Mouse (Mus musculus) midbrain, postnatal 0 days (tissue): Measurements from ENCODE around the gene Rit1. TPM values are rescaled to one million over a fixed set of nuclear protein-coding genes. Genes with fewer than 3 reads are reported as not detected.
A peak's percentile ranks its signal among the peaks of the same experiment; 100 is the strongest.

Experiments
- ATAC-seq: fragments of 200-750 bp; cut with Nextera tagmentation; 2 replicates; pipeline ENCODE4 v1.8.0; 2017; ENCODE audit warnings: moderate number of reproducible peaks, mild to moderate bottlenecking, moderate TSS enrichment, moderate library complexity; ENCODE audit not compliant: low FRiP score
- DNase-seq: peaks from one replicate; pipeline ENCODE4 v3.0.0-alpha.2; 2015; ENCODE audit warnings: low spot score
- H3K27ac ChIP-seq: fragments of 300-500 bp; sonication (generic); 2 replicates; pipeline ENCODE4 v1.5.1; 2014; ENCODE audit warnings: low read depth, mild to moderate bottlenecking, low read length, mixed read lengths
- H3K27me3 ChIP-seq: fragments of 300-500 bp; sonication (generic); 2 replicates; pipeline ENCODE4 v1.6.1; 2014; ENCODE audit warnings: low read length, control low read depth, mixed read lengths; ENCODE audit not compliant: insufficient read depth
- H3K36me3 ChIP-seq: fragments of 300-500 bp; sonication (generic); 2 replicates; pipeline ENCODE4 v1.6.1; 2014; ENCODE audit warnings: low read length, control low read depth, mixed read lengths; ENCODE audit not compliant: insufficient read depth
- H3K4me1 ChIP-seq: fragments of 300-500 bp; sonication (generic); 2 replicates; pipeline ENCODE4 v1.6.1; 2014; ENCODE audit warnings: mild to moderate bottlenecking, control low read depth, antibody characterized with exemption, low read length, mixed read lengths; ENCODE audit not compliant: insufficient read depth
- H3K4me2 ChIP-seq: fragments of 300-500 bp; sonication (generic); 2 replicates; pipeline ENCODE4 v1.6.1; 2014; ENCODE audit warnings: low read depth, mild to moderate bottlenecking, low read length, mixed read lengths; ENCODE audit not compliant: poor library complexity, severe bottlenecking
- H3K4me3 ChIP-seq: fragments of 300-500 bp; sonication (generic); 2 replicates; pipeline ENCODE4 v1.5.1; 2014; ENCODE audit warnings: low read depth, mild to moderate bottlenecking, low read length, moderate library complexity
- H3K9ac ChIP-seq: fragments of 300-500 bp; sonication (generic); replicated peaks from 2 replicates; pipeline ENCODE4 v1.6.1; 2014; ENCODE audit warnings: mild to moderate bottlenecking, low read length, moderate library complexity, mixed read lengths; ENCODE audit not compliant: poor library complexity, severe bottlenecking
- H3K9me3 ChIP-seq: fragments of 300-500 bp; sonication (generic); 2 replicates; pipeline ENCODE4 v1.6.1; 2016; ENCODE audit warnings: low read length, control low read depth
- CTCF ChIP-seq: IDR thresholded peaks from 2 replicates; pipeline ENCODE4 v1.5.1; 2016; ENCODE audit warnings: antibody characterized with exemption, mild to moderate bottlenecking
- WGBS: fragments of 180-500 bp; shearing (Covaris S2); extraction: QIAGEN DNeasy Blood & Tissue Kit; methylation state at CpG from one replicate; pipeline ENCODE4 v1.1.7; 2014; 5-methylcytosine and 5-hydroxymethylcytosine counted together
- polyA plus RNA-seq: library from polyadenylated mRNA; unstranded; fragments of >200 nt; fragmentation: Nextera tagmentation; extraction: Ambion mirVana; gene quantifications from 2 replicates; pipeline ENCODE4 v1.2.1, GENCODE M21; 2015
- total RNA-seq: library from RNA; depleted of rRNA; stranded (reverse); fragments of >200 nt; gene quantifications from 2 replicates; pipeline ENCODE4 v1.2.3, GENCODE M21; 2014; rRNA removed

Rit1 gene
- 78.1 and 88.3 TPM in 2 replicates for total RNA-seq
- polyA plus RNA-seq = 73.5 and 81.3 TPM in 2 replicates

- DNase-seq (peak; percentile 89), ATAC-seq (peak; percentile 96)
- Histone ChIP-seq H3K4me3 (peak within 1 kb of the TSS; percentile 73), H3K27ac (peak within 1 kb of the TSS; percentile 59; the same call in 1 of the 2 replicates), H3K36me3 (peaks cover 26% of the 10 kb centered on the region; the same call in 1 of the 2 replicates), H3K9ac (peak within 1 kb of the TSS; percentile 72), H3K27me3 (no peaks in the 10 kb centered on the region), H3K4me2 (peak within 1 kb of the TSS; percentile 79), H3K4me1 (peaks cover 13% of the 10 kb centered on the region), H3K9me3 (no peaks in the 10 kb centered on the region)
- no peak for TF ChIP-seq CTCF
- 4% methylated on average over 27 of the region's 27 CpGs for WGBS
Measured at GRCm38 (mm10) chr3:88716399-88717197, at the start of gene Rit1. Gene Rit1 (plus strand): TSS chr3:88716838.

- no peaks in the 10 kb centered on the region for H3K36me3 ChIP-seq
- DNase-seq (peak; percentile 90), ATAC-seq (no peak)
- H3K27ac ChIP-seq = no peak overlapping the region
- no peaks in the 10 kb centered on the region for H3K4me1 ChIP-seq
- 9% methylated on average over 11 of the region's 11 CpGs for WGBS
- peak overlapping the region; percentile 39; the same call in 1 of the 2 replicates for H3K9ac ChIP-seq
- peak overlapping the region; percentile 30 for H3K4me3 ChIP-seq
- H3K9me3 ChIP-seq = no peaks in the 10 kb centered on the region
- no peaks in the 10 kb centered on the region for H3K27me3 ChIP-seq
- peak; percentile 81 for TF ChIP-seq CTCF
- peak overlapping the region; percentile 61 for H3K4me2 ChIP-seq
Measured at GRCm38 (mm10) chr3:88677399-88677798, 39.2 kb upstream of the Rit1 start.

DNA sequence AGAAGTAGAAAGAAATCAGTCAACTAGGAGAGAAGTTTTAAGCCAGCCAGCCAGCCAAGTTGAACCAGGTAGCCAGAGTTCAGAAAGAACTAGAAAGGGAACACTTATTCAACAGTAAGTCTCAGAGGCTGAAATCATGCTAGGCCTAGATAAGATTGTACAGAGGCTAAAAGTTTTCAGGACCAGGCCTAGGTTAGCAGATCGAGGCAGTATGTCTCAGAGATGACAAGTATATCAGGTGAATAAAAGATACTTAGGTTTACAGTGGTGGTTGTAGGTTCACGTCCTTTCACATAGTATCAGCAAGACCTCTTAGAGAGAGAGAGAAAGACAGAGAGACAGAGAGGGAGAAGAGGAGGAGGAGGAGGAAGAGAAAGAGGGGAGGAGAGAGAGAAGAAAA, 32.8 kb upstream of the Rit1 start:
- no peak for DNase-seq
- WGBS = 95% methylated on average over 2 of the region's 2 CpGs
- no peaks in the 10 kb centered on the region for H3K36me3 ChIP-seq
- no peak overlapping the region for H3K9ac ChIP-seq
- no peak overlapping the region for H3K4me2 ChIP-seq
- H3K27me3 ChIP-seq = no peaks in the 10 kb centered on the region
- no peak overlapping the region for H3K27ac ChIP-seq
- H3K9me3 ChIP-seq = no peaks in the 10 kb centered on the region
- no peaks in the 10 kb centered on the region; the same call in 1 of the 2 replicates for H3K4me1 ChIP-seq
- ATAC-seq = no peak
- TF ChIP-seq CTCF = no peak
- H3K4me3 ChIP-seq = no peak overlapping the region

DNA sequence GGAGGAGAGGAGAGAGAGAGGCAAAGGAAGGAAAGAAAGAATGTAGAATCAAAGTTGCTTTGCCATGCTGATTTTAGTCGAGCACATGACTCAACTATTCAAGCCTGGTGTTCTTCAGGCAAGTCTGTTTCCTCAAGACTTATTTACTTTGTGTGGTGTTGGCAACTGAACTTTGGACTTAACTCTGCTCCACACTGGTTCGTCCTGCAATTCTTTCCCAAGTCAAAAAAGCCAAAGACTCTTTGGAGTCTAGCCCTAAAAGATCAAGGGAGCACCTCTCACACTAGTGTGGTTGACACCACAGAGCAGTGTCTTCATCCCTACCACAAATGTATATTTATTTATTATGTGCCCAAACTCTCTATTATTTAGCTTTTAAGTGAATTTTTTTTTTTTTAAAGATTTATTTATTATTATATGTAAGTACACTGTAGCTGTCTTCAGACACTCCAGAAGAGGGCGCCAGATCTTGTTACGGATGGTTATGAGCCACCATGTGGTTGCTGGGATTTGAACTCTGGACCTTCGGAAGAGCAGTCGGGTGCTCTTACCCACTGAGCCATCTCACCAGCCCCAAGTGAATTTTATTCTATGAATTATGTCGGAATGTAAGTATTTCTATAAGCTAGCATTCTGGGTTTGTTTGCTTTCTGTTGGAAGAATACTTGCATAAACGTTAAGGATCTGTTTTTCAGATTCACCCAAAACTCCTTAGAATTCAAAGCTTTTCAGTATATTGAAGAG, 32.2 kb upstream of the Rit1 start:
- Histone ChIP-seq H3K4me1 (no peaks in the 10 kb centered on the region; the same call in 1 of the 2 replicates), H3K9me3 (no peaks in the 10 kb centered on the region), H3K4me3 (peak overlapping the region; percentile 70), H3K9ac (no peak overlapping the region), H3K4me2 (peak overlapping the region; percentile 58), H3K27ac (no peak overlapping the region), H3K27me3 (no peaks in the 10 kb centered on the region), H3K36me3 (peaks cover 4% of the 10 kb centered on the region; the same call in 1 of the 2 replicates)
- peak; percentile 4; the same call in 1 of the 2 replicates for TF ChIP-seq CTCF
- WGBS = 57% methylated on average over 7 of the region's 8 CpGs
- DNase-seq (no peak), ATAC-seq (no peak)

DNA sequence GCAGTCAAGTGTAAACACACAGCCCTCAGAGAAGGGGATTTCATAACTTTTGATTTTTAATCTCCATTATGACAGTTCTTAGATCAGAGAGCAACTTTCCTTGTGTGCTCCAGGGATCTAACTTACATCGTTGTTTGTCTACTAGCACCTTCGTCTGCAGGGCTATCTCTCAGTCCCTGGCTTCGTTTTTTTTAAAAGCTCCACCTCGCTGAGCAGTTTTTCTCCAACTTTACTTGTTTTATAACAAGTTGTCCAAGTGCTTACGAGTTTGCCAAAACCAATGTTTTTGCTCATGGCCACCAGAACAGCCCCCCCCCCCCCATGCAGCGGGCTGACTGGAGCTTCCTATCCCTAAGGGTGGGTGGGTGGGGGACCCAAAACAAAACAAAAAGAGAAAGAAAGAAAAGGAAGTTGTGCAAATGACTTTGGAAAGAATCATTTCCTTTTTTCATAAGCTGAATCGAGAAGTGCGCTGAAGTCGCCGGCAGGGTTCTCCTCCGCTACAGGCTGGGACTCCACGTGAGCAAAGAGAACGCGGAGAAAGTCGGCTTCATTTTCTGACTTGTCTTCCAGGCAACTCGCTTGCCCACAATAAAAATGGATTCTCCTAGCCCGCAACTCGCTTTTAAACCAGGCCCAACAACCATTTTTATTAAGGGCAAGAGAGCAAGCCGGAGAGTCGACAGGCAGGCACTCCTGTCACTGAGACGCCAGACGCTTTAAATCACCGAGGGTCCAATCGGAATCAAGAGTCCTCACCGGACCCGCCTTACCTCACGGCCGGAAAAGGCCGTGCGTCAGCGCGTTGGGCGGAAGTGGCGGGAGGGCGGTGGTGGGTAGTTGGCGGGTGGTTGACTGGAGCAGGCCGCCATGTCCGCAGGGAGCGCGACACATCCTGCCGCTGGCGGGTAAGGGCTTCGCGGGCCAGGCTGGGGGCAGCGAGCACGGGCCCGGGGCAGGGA, 31.4 kb upstream of the Rit1 start, which contains the start of gene Khdc4:
Gene Khdc4, plus strand, starts transcription at position 824 of the 962 bp plus-strand sequence.
- peak within 1 kb of the TSS; percentile 70 for H3K4me3 ChIP-seq
- peak within 1 kb of the TSS; percentile 70 for H3K4me2 ChIP-seq
- H3K4me1 ChIP-seq = no peaks in the 10 kb centered on the region; the same call in 1 of the 2 replicates
- peak within 1 kb of the TSS; percentile 95 for H3K9ac ChIP-seq
- ATAC-seq (peak; percentile 99), DNase-seq (peak; percentile 100)
- peak within 1 kb of the TSS; percentile 95 for H3K27ac ChIP-seq
- 0 out of 2 replicates have a peak, but pooled peaks have one; percentile 13 for TF ChIP-seq CTCF
- H3K36me3 ChIP-seq = peaks cover 13% of the 10 kb centered on the region
- WGBS = under 1% methylated on average over 47 of the region's 47 CpGs
- H3K27me3 ChIP-seq = no peaks in the 10 kb centered on the region
- no peaks in the 10 kb centered on the region for H3K9me3 ChIP-seq
